Mouse (Mus musculus): ENCODE results near the gene Pemt. TPM values are rescaled to one million over a fixed set of nuclear protein-coding genes. Genes with fewer than 3 reads are reported as not detected.

Gene Pemt
- polyA plus RNA-seq, 1 experiment from 2014 or later = 10.2 TPM

GRCm38 (mm10) chr11:59970780-59971179 lies 75.5 kb downstream of the Pemt start:
- 70% methylated on average over 5 of the region's 5 CpGs for WGBS
- no peak for DNase-seq (ENCODE audit: low spot score)

GRCm38 (mm10) chr11:59967765-59968164 lies 78.5 kb downstream of the Pemt start:
- Histone ChIP-seq H3K4me2 (ENCODE audit: low read length) (no peak overlapping the region), H3K36me3 (ENCODE audit: insufficient read depth, low read length) (no peaks in the 10 kb centered on the region), H3K9me3 (replicated peaks; ENCODE audit: low read length) (no peaks in the 10 kb centered on the region), H3K9ac (ENCODE audit: low read depth, low read length) (no peak overlapping the region), H3K4me3 (replicated peaks; ENCODE audit: low read depth, low read length) (no peak overlapping the region), H3K27ac (no peak overlapping the region), H3K27me3 (ENCODE audit: insufficient read depth, low read length) (no peaks in the 10 kb centered on the region), H3K4me1 (replicated peaks; ENCODE audit: insufficient read depth, low read length) (peaks cover 20% of the 10 kb centered on the region)
- 89% methylated on average over 1 of the region's 1 CpGs for WGBS
- ATAC-seq (replicated peaks; ENCODE audit: low FRiP score, low read depth) = no peak
- no peak for TF ChIP-seq CTCF (IDR thresholded peaks at IDR 0.05; ENCODE audit: low read depth)
- DNase-seq (ENCODE audit: low spot score) = no peak

More at GRCm38 (mm10) chr11:59970780-59971179, 75.5 kb downstream of the Pemt start:
- Histone ChIP-seq H3K4me2 (ENCODE audit: low read length) (no peak overlapping the region), H3K27ac (no peak overlapping the region), H3K4me1 (replicated peaks; ENCODE audit: insufficient read depth, low read length) (peaks cover 22% of the 10 kb centered on the region), H3K9ac (ENCODE audit: low read depth, low read length) (no peak overlapping the region), H3K27me3 (ENCODE audit: insufficient read depth, low read length) (no peaks in the 10 kb centered on the region), H3K9me3 (replicated peaks; ENCODE audit: low read length) (no peaks in the 10 kb centered on the region), H3K36me3 (ENCODE audit: insufficient read depth, low read length) (no peaks in the 10 kb centered on the region), H3K4me3 (replicated peaks; ENCODE audit: low read depth, low read length) (no peak overlapping the region)
- no peak for ATAC-seq (replicated peaks; ENCODE audit: low FRiP score, low read depth)
- no peak for TF ChIP-seq CTCF (IDR thresholded peaks at IDR 0.05; ENCODE audit: low read depth)

GRCm38 (mm10) chr11:59966102-59966483 lies 80.2 kb downstream of the Pemt start:
- WGBS = 66% methylated on average over 4 of the region's 4 CpGs
- DNase-seq (ENCODE audit: low spot score) (no peak), ATAC-seq (replicated peaks; ENCODE audit: low FRiP score, low read depth) (no peak)
- H3K27me3 ChIP-seq (ENCODE audit: insufficient read depth, low read length) = no peaks in the 10 kb centered on the region
- H3K9me3 ChIP-seq (replicated peaks; ENCODE audit: low read length) = no peaks in the 10 kb centered on the region
- H3K36me3 ChIP-seq (ENCODE audit: insufficient read depth, low read length) = peaks cover 9% of the 10 kb centered on the region; the same call in 1 of the 2 replicates
- TF ChIP-seq CTCF (IDR thresholded peaks at IDR 0.05; ENCODE audit: low read depth) = no peak
- peaks cover 20% of the 10 kb centered on the region for H3K4me1 ChIP-seq (replicated peaks; ENCODE audit: insufficient read depth, low read length)
- no peak overlapping the region for H3K27ac ChIP-seq
- H3K9ac ChIP-seq (ENCODE audit: low read depth, low read length) = no peak overlapping the region
- no peak overlapping the region for H3K4me2 ChIP-seq (ENCODE audit: low read length)
- H3K4me3 ChIP-seq (replicated peaks; ENCODE audit: low read depth, low read length) = no peak overlapping the region

- ATAC-seq (replicated peaks; ENCODE audit: low FRiP score, low read depth) (peak; percentile 66), DNase-seq (ENCODE audit: low spot score) (peak; percentile 86)
- peak; percentile 95 for TF ChIP-seq CTCF (IDR thresholded peaks at IDR 0.05; ENCODE audit: low read depth)
- 20% methylated on average over 25 of the region's 25 CpGs for WGBS
- H3K36me3 ChIP-seq (ENCODE audit: insufficient read depth, low read length) = peaks cover 15% of the 10 kb centered on the region
- no peaks in the 10 kb centered on the region for H3K9me3 ChIP-seq (replicated peaks; ENCODE audit: low read length)
- H3K4me1 ChIP-seq (replicated peaks; ENCODE audit: insufficient read depth, low read length) = peaks cover 20% of the 10 kb centered on the region
- peak overlapping the region; percentile 48 for H3K4me3 ChIP-seq (replicated peaks; ENCODE audit: low read depth, low read length)
- peak overlapping the region; percentile 92 for H3K4me2 ChIP-seq (ENCODE audit: low read length)
- no peaks in the 10 kb centered on the region for H3K27me3 ChIP-seq (ENCODE audit: insufficient read depth, low read length)
- peak overlapping the region; percentile 74 for H3K27ac ChIP-seq
- peak overlapping the region; percentile 57; the same call in 1 of the 2 replicates for H3K9ac ChIP-seq (ENCODE audit: low read depth, low read length)
Observed at GRCm38 (mm10) chr11:59965227-59966101, 80.8 kb downstream of the Pemt start.

- WGBS = under 1% methylated on average over 28 of the region's 28 CpGs
- peak within 1 kb of the TSS; percentile 92 for H3K4me2 ChIP-seq (ENCODE audit: low read length)
- peak; percentile 88 for ATAC-seq (replicated peaks; ENCODE audit: low FRiP score, low read depth)
- peak within 1 kb of the TSS; percentile 74 for H3K27ac ChIP-seq
- H3K36me3 ChIP-seq (ENCODE audit: insufficient read depth, low read length) = peaks cover 17% of the 10 kb centered on the region
- no peaks in the 10 kb centered on the region for H3K9me3 ChIP-seq (replicated peaks; ENCODE audit: low read length)
- no peak for TF ChIP-seq CTCF (IDR thresholded peaks at IDR 0.05; ENCODE audit: low read depth)
- DNase-seq (ENCODE audit: low spot score) = peak; percentile 91
- peak within 1 kb of the TSS; percentile 57 for H3K9ac ChIP-seq (ENCODE audit: low read depth, low read length)
- peaks cover 20% of the 10 kb centered on the region for H3K4me1 ChIP-seq (replicated peaks; ENCODE audit: insufficient read depth, low read length)
- H3K4me3 ChIP-seq (replicated peaks; ENCODE audit: low read depth, low read length) = peak within 1 kb of the TSS; percentile 48
- no peaks in the 10 kb centered on the region for H3K27me3 ChIP-seq (ENCODE audit: insufficient read depth, low read length)
Observed at GRCm38 (mm10) chr11:59964818-59965217, 81.5 kb downstream of the Pemt start, which contains the start of gene Rasd1. Gene Rasd1, minus strand, starts transcription at chr11:59964944.

GRCm38 (mm10) chr11:59964163-59964758 lies 82.0 kb downstream of the Pemt start:
- TF ChIP-seq CTCF (IDR thresholded peaks at IDR 0.05; ENCODE audit: low read depth) = no peak
- Histone ChIP-seq H3K36me3 (ENCODE audit: insufficient read depth, low read length) (peaks cover 17% of the 10 kb centered on the region), H3K27ac (peak overlapping the region; percentile 74; the same call in 1 of the 2 replicates), H3K4me2 (ENCODE audit: low read length) (peak overlapping the region; percentile 92), H3K4me3 (replicated peaks; ENCODE audit: low read depth, low read length) (peak overlapping the region; percentile 48), H3K4me1 (replicated peaks; ENCODE audit: insufficient read depth, low read length) (peaks cover 20% of the 10 kb centered on the region), H3K9me3 (replicated peaks; ENCODE audit: low read length) (no peaks in the 10 kb centered on the region), H3K27me3 (ENCODE audit: insufficient read depth, low read length) (no peaks in the 10 kb centered on the region), H3K9ac (ENCODE audit: low read depth, low read length) (peak overlapping the region; percentile 57)
- peak; percentile 25 for DNase-seq (ENCODE audit: low spot score)
- ATAC-seq (replicated peaks; ENCODE audit: low FRiP score, low read depth) = no peak
- 2% methylated on average over 33 of the region's 33 CpGs for WGBS

Data from kidney, postnatal 0 days (tissue).